Mouse (Mus musculus): ENCODE measurements at regions not wholly inside any gene's neighbourhood (a gene's known extent, or its start where the extent isn't known, plus 50 kb on each side); places are given as distances from the start of the nearest gene placed in this dataset.

GRCm38 (mm10) chr17:14764796-14765195, 70.8 kb upstream of the Thbs2 start:
- no peak for DNase-seq
- intact Hi-C loops (cut with DNase I) = no loop called here

- intact Hi-C loops (cut with DNase I) = no loop called here
- DNase-seq = peak; percentile 33 to 55
These were observed 59.1 kb upstream of the Thbs2 start for GRCm38 (mm10) chr17:14753095-14753494.

- DNase-seq = no peak
- intact Hi-C loops (cut with DNase I) = no loop called here
These were observed 56.6 kb upstream of the Thbs2 start for GRCm38 (mm10) chr17:14750519-14751145.

- intact Hi-C loops (cut with DNase I) = no loop called here
- DNase-seq = peak in 1 of 2 experiments; percentile 30
These were observed 55.2 kb upstream of the Thbs2 start for GRCm38 (mm10) chr17:14749281-14749680.

GRCm38 (mm10) chr17:14747255-14747869, 53.3 kb upstream of the Thbs2 start:
- intact Hi-C loops (cut with DNase I) = no loop called here
- DNase-seq = no peak

GRCm38 (mm10) chr17:14745512-14745911, 51.5 kb upstream of the Thbs2 start:
- intact Hi-C loops (cut with DNase I) = no loop called here
- DNase-seq = no peak

- intact Hi-C loops (cut with DNase I) = no loop called here
- no peak for DNase-seq
These were observed 50.0 kb upstream of the Thbs2 start for GRCm38 (mm10) chr17:14744010-14744409.

Data from heart, postnatal 36 days (tissue).